Mouse (Mus musculus) stomach, embryonic 15.5 days (tissue): ENCODE data around the gene Cntfr. TPM values are rescaled to one million over a fixed set of nuclear protein-coding genes. Genes with fewer than 3 reads are reported as not detected.
A peak's percentile ranks its signal among the peaks of the same experiment; 100 is the strongest.

ENCODE experiments used
- ATAC-seq: fragments of 200-750 bp; cut with Nextera tagmentation; 2 replicates; pipeline ENCODE4 v1.8.0; 2017; ENCODE audit warnings: low read depth, moderate number of reproducible peaks, moderate TSS enrichment; ENCODE audit not compliant: insufficient read depth, low FRiP score
- H3K27ac ChIP-seq: fragments of 300-500 bp; sonication (generic); 2 replicates; pipeline ENCODE4 v1.5.1; 2015; ENCODE audit warnings: mild to moderate bottlenecking, inconsistent platforms
- H3K27me3 ChIP-seq: fragments of 300-500 bp; sonication (generic); replicated peaks from 2 replicates; pipeline ENCODE4 v1.6.1; 2015; ENCODE audit warnings: inconsistent platforms
- H3K36me3 ChIP-seq: fragments of 300-500 bp; sonication (generic); 2 replicates; pipeline ENCODE4 v1.6.1; 2015; ENCODE audit warnings: inconsistent platforms
- H3K4me1 ChIP-seq: fragments of 300-500 bp; sonication (generic); 2 replicates; pipeline ENCODE4 v1.6.1; 2015; ENCODE audit warnings: inconsistent platforms
- H3K4me2 ChIP-seq: fragments of 300-500 bp; sonication (generic); 2 replicates; pipeline ENCODE4 v1.6.1; 2015; ENCODE audit warnings: mild to moderate bottlenecking, inconsistent platforms
- H3K4me3 ChIP-seq: fragments of 300-500 bp; sonication (generic); replicated peaks from 2 replicates; pipeline ENCODE4 v1.5.1; 2015; ENCODE audit warnings: inconsistent platforms
- H3K9ac ChIP-seq: fragments of 300-500 bp; sonication (generic); 2 replicates; pipeline ENCODE4 v1.6.1; 2015; ENCODE audit warnings: inconsistent platforms
- H3K9me3 ChIP-seq: fragments of 300-500 bp; sonication (generic); 2 replicates; pipeline ENCODE4 v1.6.1; 2016; ENCODE audit warnings: inconsistent platforms
- WGBS: fragments of 180-500 bp; shearing (Covaris S2); methylation state at CpG from one replicate; pipeline ENCODE4 v1.1.7; 2015; 5-methylcytosine and 5-hydroxymethylcytosine counted together
- polyA plus RNA-seq: library from polyadenylated mRNA; unstranded; fragments of >200 nt; fragmentation: Nextera tagmentation; extraction: Ambion mirVana; gene quantifications from 2 replicates; pipeline ENCODE4 v1.2.1, GENCODE M21; 2015

The Cntfr gene
- polyA plus RNA-seq, 1 experiment from 2014 or later: 8.3 TPM

- no peak overlapping the region; the same call in 1 of the 2 replicates for H3K27ac ChIP-seq
- no peak overlapping the region for H3K4me2 ChIP-seq
- peak; percentile 42; the same call in 1 of the 2 replicates for ATAC-seq
- H3K9me3 ChIP-seq: no peaks in the 10 kb centered on the region
- no peak overlapping the region for H3K9ac ChIP-seq
- no peak overlapping the region for H3K4me3 ChIP-seq
- H3K36me3 ChIP-seq: no peaks in the 10 kb centered on the region
- H3K27me3 ChIP-seq: no peaks in the 10 kb centered on the region
- 34% methylated on average over 8 of the region's 8 CpGs for WGBS
- peaks cover 31% of the 10 kb centered on the region for H3K4me1 ChIP-seq
Measured at GRCm38 (mm10) chr4:41672522-41672963, 24.3 kb downstream of the Cntfr start.

- no peaks in the 10 kb centered on the region for H3K9me3 ChIP-seq
- WGBS: 17% methylated on average over 8 of the region's 8 CpGs
- H3K4me3 ChIP-seq: no peak overlapping the region
- H3K4me1 ChIP-seq: peaks cover 25% of the 10 kb centered on the region
- no peaks in the 10 kb centered on the region for H3K27me3 ChIP-seq
- no peak for ATAC-seq
- H3K4me2 ChIP-seq: no peak overlapping the region
- H3K9ac ChIP-seq: no peak overlapping the region
- no peak overlapping the region for H3K27ac ChIP-seq
- H3K36me3 ChIP-seq: no peaks in the 10 kb centered on the region
Measured at GRCm38 (mm10) chr4:41671963-41672480, 24.9 kb downstream of the Cntfr start.

- Histone ChIP-seq H3K27ac (no peak overlapping the region), H3K4me3 (no peak overlapping the region), H3K9me3 (no peaks in the 10 kb centered on the region), H3K9ac (no peak overlapping the region), H3K27me3 (no peaks in the 10 kb centered on the region), H3K4me1 (peaks cover 22% of the 10 kb centered on the region), H3K4me2 (no peak overlapping the region), H3K36me3 (no peaks in the 10 kb centered on the region)
- ATAC-seq: no peak
- WGBS: 42% methylated on average over 5 of the region's 5 CpGs
Measured at GRCm38 (mm10) chr4:41671500-41671899, 25.4 kb downstream of the Cntfr start.

GRCm38 (mm10) chr4:41670836-41671235, 26.1 kb downstream of the Cntfr start:
- no peak for ATAC-seq
- H3K9me3 ChIP-seq: no peaks in the 10 kb centered on the region
- no peak overlapping the region for H3K9ac ChIP-seq
- no peaks in the 10 kb centered on the region for H3K27me3 ChIP-seq
- H3K27ac ChIP-seq: no peak overlapping the region
- no peaks in the 10 kb centered on the region for H3K36me3 ChIP-seq
- peaks cover 17% of the 10 kb centered on the region for H3K4me1 ChIP-seq
- no peak overlapping the region for H3K4me3 ChIP-seq
- 81% methylated on average over 18 of the region's 18 CpGs for WGBS
- H3K4me2 ChIP-seq: no peak overlapping the region

- H3K4me1 ChIP-seq: peaks cover 31% of the 10 kb centered on the region
- no peak overlapping the region for H3K4me2 ChIP-seq
- H3K27me3 ChIP-seq: no peaks in the 10 kb centered on the region
- no peak overlapping the region for H3K27ac ChIP-seq
- H3K4me3 ChIP-seq: no peak overlapping the region
- no peaks in the 10 kb centered on the region for H3K9me3 ChIP-seq
- H3K9ac ChIP-seq: no peak overlapping the region
- ATAC-seq: no peak
- WGBS: 79% methylated on average over 11 of the region's 11 CpGs
- no peaks in the 10 kb centered on the region for H3K36me3 ChIP-seq
Measured at GRCm38 (mm10) chr4:41666646-41667045, 30.2 kb downstream of the Cntfr start.

- H3K4me1 ChIP-seq: peaks cover 36% of the 10 kb centered on the region
- no peak overlapping the region; the same call in 1 of the 2 replicates for H3K4me2 ChIP-seq
- peak overlapping the region; percentile 54 for H3K27ac ChIP-seq
- H3K36me3 ChIP-seq: no peaks in the 10 kb centered on the region
- no peak overlapping the region for H3K4me3 ChIP-seq
- no peak overlapping the region for H3K9ac ChIP-seq
- 6% methylated on average over 6 of the region's 8 CpGs for WGBS
- no peaks in the 10 kb centered on the region for H3K9me3 ChIP-seq
- H3K27me3 ChIP-seq: no peaks in the 10 kb centered on the region
- ATAC-seq: 0 out of 2 replicates have a peak, but pooled peaks have one; percentile 44
Measured at GRCm38 (mm10) chr4:41665009-41665675, 31.7 kb downstream of the Cntfr start.

- no peak overlapping the region for H3K9ac ChIP-seq
- no peaks in the 10 kb centered on the region for H3K36me3 ChIP-seq
- no peaks in the 10 kb centered on the region for H3K27me3 ChIP-seq
- H3K4me1 ChIP-seq: peaks cover 36% of the 10 kb centered on the region
- H3K4me3 ChIP-seq: no peak overlapping the region
- ATAC-seq: no peak
- 47% methylated on average over 7 of the region's 7 CpGs for WGBS
- H3K4me2 ChIP-seq: no peak overlapping the region
- peak overlapping the region; percentile 54; the same call in 1 of the 2 replicates for H3K27ac ChIP-seq
- H3K9me3 ChIP-seq: no peaks in the 10 kb centered on the region
Measured at GRCm38 (mm10) chr4:41664533-41664932, 32.4 kb downstream of the Cntfr start.

- H3K4me2 ChIP-seq: no peak overlapping the region
- no peaks in the 10 kb centered on the region for H3K9me3 ChIP-seq
- no peak overlapping the region for H3K9ac ChIP-seq
- H3K27ac ChIP-seq: no peak overlapping the region
- ATAC-seq: no peak
- H3K27me3 ChIP-seq: no peaks in the 10 kb centered on the region
- H3K4me3 ChIP-seq: no peak overlapping the region
- no peaks in the 10 kb centered on the region for H3K36me3 ChIP-seq
- peaks cover 36% of the 10 kb centered on the region for H3K4me1 ChIP-seq
- WGBS: 40% methylated on average over 9 of the region's 9 CpGs
Measured at GRCm38 (mm10) chr4:41663614-41664013, 33.3 kb downstream of the Cntfr start.

- H3K27ac ChIP-seq: no peak overlapping the region
- H3K36me3 ChIP-seq: no peaks in the 10 kb centered on the region
- H3K4me1 ChIP-seq: peaks cover 36% of the 10 kb centered on the region
- WGBS: 70% methylated on average over 11 of the region's 11 CpGs
- H3K27me3 ChIP-seq: no peaks in the 10 kb centered on the region
- ATAC-seq: no peak
- H3K4me3 ChIP-seq: no peak overlapping the region
- no peak overlapping the region for H3K9ac ChIP-seq
- no peak overlapping the region for H3K4me2 ChIP-seq
- no peaks in the 10 kb centered on the region for H3K9me3 ChIP-seq
Measured at GRCm38 (mm10) chr4:41662723-41663122, 34.2 kb downstream of the Cntfr start.

GRCm38 (mm10) chr4:41660851-41661430, 35.9 kb downstream of the Cntfr start:
- Histone ChIP-seq H3K4me2 (no peak overlapping the region), H3K9me3 (no peaks in the 10 kb centered on the region), H3K4me3 (no peak overlapping the region), H3K27me3 (no peaks in the 10 kb centered on the region), H3K4me1 (peaks cover 33% of the 10 kb centered on the region), H3K36me3 (no peaks in the 10 kb centered on the region), H3K27ac (no peak overlapping the region), H3K9ac (no peak overlapping the region)
- ATAC-seq: no peak
- 38% methylated on average over 11 of the region's 11 CpGs for WGBS

- peaks cover 21% of the 10 kb centered on the region for H3K4me1 ChIP-seq
- no peak for ATAC-seq
- no peak overlapping the region for H3K4me3 ChIP-seq
- no peaks in the 10 kb centered on the region for H3K27me3 ChIP-seq
- no peak overlapping the region for H3K27ac ChIP-seq
- H3K9ac ChIP-seq: no peak overlapping the region
- H3K36me3 ChIP-seq: no peaks in the 10 kb centered on the region
- H3K9me3 ChIP-seq: no peaks in the 10 kb centered on the region
- no peak overlapping the region for H3K4me2 ChIP-seq
- WGBS: 55% methylated on average over 13 of the region's 13 CpGs
Measured at GRCm38 (mm10) chr4:41659556-41659955, 37.3 kb downstream of the Cntfr start.
